Mouse (Mus musculus): ENCODE data around the gene Tbl1x. TPM values are rescaled to one million over a fixed set of nuclear protein-coding genes. Genes with fewer than 3 reads are reported as not detected.

Tbl1x gene
- polyA plus RNA-seq, 1 experiment, result 33.9 TPM

- H3ac ChIP-seq (ENCODE audit: control insufficient read depth, insufficient read length, low read depth), result peak overlapping the region; percentile 82
- H3K4me3 ChIP-seq (ENCODE audit: insufficient read depth, poor library complexity, severe bottlenecking), result peak overlapping the region; percentile 50
- H3K79me2 ChIP-seq (ENCODE audit: control insufficient read depth, insufficient read depth), result peaks cover 54% of the 10 kb centered on the region
- no peaks in the 10 kb centered on the region for H3K27me3 ChIP-seq (ENCODE audit: control insufficient read depth, insufficient read depth, insufficient read length)
- no peaks in the 10 kb centered on the region for H3K36me3 ChIP-seq (ENCODE audit: control insufficient read depth, insufficient read depth)
- H3K79me3 ChIP-seq (ENCODE audit: low read depth), result peaks cover 49% of the 10 kb centered on the region
- TF ChIP-seq MYOG (IDR thresholded peaks at IDR 0.05; ENCODE audit: control insufficient read depth, extremely low read depth, insufficient read length) (no peak), CTCF (IDR thresholded peaks at IDR 0.05; ENCODE audit: control insufficient read depth, insufficient read depth, insufficient read length) (no peak), USF1 (IDR thresholded peaks at IDR 0.05; ENCODE audit: low read depth) (no peak), MAX (IDR thresholded peaks at IDR 0.05) (no peak), FOSL1 (IDR thresholded peaks at IDR 0.05; ENCODE audit: insufficient read depth, low read length, poor library complexity, severe bottlenecking) (no peak), CEBPB (IDR thresholded peaks at IDR 0.05; ENCODE audit: low read depth) (no peak), MYOD1 (IDR thresholded peaks at IDR 0.05; ENCODE audit: control insufficient read depth, insufficient read length, low read depth) (no peak)
Measured at GRCm38 (mm10) chrX:77511301-77511993, 634 bp downstream of the Tbl1x start.

GRCm38 (mm10) chrX:77511994-77512485 is 1.2 kb downstream of the Tbl1x start:
- H3K27me3 ChIP-seq (ENCODE audit: control insufficient read depth, insufficient read depth, insufficient read length), result no peaks in the 10 kb centered on the region

GRCm38 (mm10) chrX:77517274-77518085 is 6.7 kb downstream of the Tbl1x start:
- Histone ChIP-seq H3ac (ENCODE audit: control insufficient read depth, insufficient read length, low read depth) (no peak overlapping the region), H3K79me3 (ENCODE audit: low read depth) (peaks cover 94% of the 10 kb centered on the region), H3K4me3 (ENCODE audit: insufficient read depth, poor library complexity, severe bottlenecking) (no peak overlapping the region), H3K27me3 (ENCODE audit: control insufficient read depth, insufficient read depth, insufficient read length) (no peaks in the 10 kb centered on the region), H3K36me3 (ENCODE audit: control insufficient read depth, insufficient read depth) (no peaks in the 10 kb centered on the region), H3K79me2 (ENCODE audit: control insufficient read depth, insufficient read depth) (peaks cover 100% of the 10 kb centered on the region)
- no peak for TF ChIP-seq MYOD1 (IDR thresholded peaks at IDR 0.05; ENCODE audit: control insufficient read depth, insufficient read length, low read depth)

More at GRCm38 (mm10) chrX:77511994-77512485, 1.2 kb downstream of the Tbl1x start:
- Histone ChIP-seq H3K36me3 (ENCODE audit: control insufficient read depth, insufficient read depth) (no peaks in the 10 kb centered on the region), H3K79me2 (ENCODE audit: control insufficient read depth, insufficient read depth) (peaks cover 60% of the 10 kb centered on the region), H3K79me3 (ENCODE audit: low read depth) (peaks cover 55% of the 10 kb centered on the region), H3ac (ENCODE audit: control insufficient read depth, insufficient read length, low read depth) (peak overlapping the region; percentile 82), H3K4me3 (ENCODE audit: insufficient read depth, poor library complexity, severe bottlenecking) (peak overlapping the region; percentile 50)
- TF ChIP-seq CEBPB (IDR thresholded peaks at IDR 0.05; ENCODE audit: low read depth) (no peak), MYOG (IDR thresholded peaks at IDR 0.05; ENCODE audit: control insufficient read depth, extremely low read depth, insufficient read length) (no peak), USF1 (IDR thresholded peaks at IDR 0.05; ENCODE audit: low read depth) (no peak), FOSL1 (IDR thresholded peaks at IDR 0.05; ENCODE audit: insufficient read depth, low read length, poor library complexity, severe bottlenecking) (no peak), MAX (IDR thresholded peaks at IDR 0.05) (no peak), MYOD1 (IDR thresholded peaks at IDR 0.05; ENCODE audit: control insufficient read depth, insufficient read length, low read depth) (no peak), CTCF (IDR thresholded peaks at IDR 0.05; ENCODE audit: control insufficient read depth, insufficient read depth, insufficient read length) (no peak)

GRCm38 (mm10) chrX:77518929-77519328 is 8.1 kb downstream of the Tbl1x start:
- Histone ChIP-seq H3ac (ENCODE audit: control insufficient read depth, insufficient read length, low read depth) (no peak overlapping the region), H3K27me3 (ENCODE audit: control insufficient read depth, insufficient read depth, insufficient read length) (no peaks in the 10 kb centered on the region), H3K79me2 (ENCODE audit: control insufficient read depth, insufficient read depth) (peaks cover 100% of the 10 kb centered on the region), H3K36me3 (ENCODE audit: control insufficient read depth, insufficient read depth) (no peaks in the 10 kb centered on the region), H3K4me3 (ENCODE audit: insufficient read depth, poor library complexity, severe bottlenecking) (no peak overlapping the region), H3K79me3 (ENCODE audit: low read depth) (peaks cover 91% of the 10 kb centered on the region)
- TF ChIP-seq CEBPB (IDR thresholded peaks at IDR 0.05; ENCODE audit: low read depth) (no peak), MYOG (IDR thresholded peaks at IDR 0.05; ENCODE audit: control insufficient read depth, extremely low read depth, insufficient read length) (no peak), MAX (IDR thresholded peaks at IDR 0.05) (no peak), USF1 (IDR thresholded peaks at IDR 0.05; ENCODE audit: low read depth) (no peak), MYOD1 (IDR thresholded peaks at IDR 0.05; ENCODE audit: control insufficient read depth, insufficient read length, low read depth) (no peak), FOSL1 (IDR thresholded peaks at IDR 0.05; ENCODE audit: insufficient read depth, low read length, poor library complexity, severe bottlenecking) (no peak)

- peaks cover 84% of the 10 kb centered on the region for H3K79me3 ChIP-seq (ENCODE audit: low read depth)
- TF ChIP-seq MYOD1 (IDR thresholded peaks at IDR 0.05; ENCODE audit: control insufficient read depth, insufficient read length, low read depth) (no peak), USF1 (IDR thresholded peaks at IDR 0.05; ENCODE audit: low read depth) (no peak), MYOG (IDR thresholded peaks at IDR 0.05; ENCODE audit: control insufficient read depth, extremely low read depth, insufficient read length) (no peak), MAX (IDR thresholded peaks at IDR 0.05) (no peak), CTCF (IDR thresholded peaks at IDR 0.05; ENCODE audit: control insufficient read depth, insufficient read depth, insufficient read length) (no peak), CEBPB (IDR thresholded peaks at IDR 0.05; ENCODE audit: low read depth) (no peak), FOSL1 (IDR thresholded peaks at IDR 0.05; ENCODE audit: insufficient read depth, low read length, poor library complexity, severe bottlenecking) (no peak)
- H3K4me3 ChIP-seq (ENCODE audit: insufficient read depth, poor library complexity, severe bottlenecking), result no peak overlapping the region
- no peaks in the 10 kb centered on the region for H3K27me3 ChIP-seq (ENCODE audit: control insufficient read depth, insufficient read depth, insufficient read length)
- peaks cover 6% of the 10 kb centered on the region for H3K36me3 ChIP-seq (ENCODE audit: control insufficient read depth, insufficient read depth)
- H3K79me2 ChIP-seq (ENCODE audit: control insufficient read depth, insufficient read depth), result peaks cover 100% of the 10 kb centered on the region
- H3ac ChIP-seq (ENCODE audit: control insufficient read depth, insufficient read length, low read depth), result no peak overlapping the region
Measured at GRCm38 (mm10) chrX:77522842-77523375, 12.1 kb downstream of the Tbl1x start.

Measured in C2C12 (cell line).